ENCODE assay signal across 16 mouse cellular contexts in the genomic region with DNA sequence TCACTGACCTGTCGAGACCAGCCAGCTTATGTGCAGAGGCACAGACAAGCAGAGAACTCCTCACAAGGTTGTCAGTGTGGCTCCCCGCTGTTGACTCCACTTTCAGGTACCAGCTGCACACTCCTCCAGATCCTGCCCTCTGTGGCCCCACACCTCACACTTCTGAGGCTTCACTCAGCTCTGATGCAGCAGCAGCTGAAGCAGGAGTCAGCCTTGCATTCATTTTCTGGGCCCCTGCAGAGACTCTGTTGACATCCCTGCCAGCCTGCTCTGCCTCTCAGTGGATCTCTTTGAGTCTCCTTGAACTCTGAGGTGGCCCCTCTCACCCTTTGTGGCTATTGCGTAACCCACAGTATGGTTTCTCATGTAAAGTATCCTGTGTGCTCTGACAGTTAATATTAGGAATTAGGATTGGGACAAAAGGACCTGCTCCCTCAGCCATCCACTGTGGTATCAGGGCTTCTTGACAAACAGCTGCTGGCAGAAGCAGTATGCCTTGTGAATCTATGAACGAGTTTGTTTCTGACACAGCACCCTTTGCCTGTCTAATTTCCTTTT. TPM values are rescaled to one million over a fixed set of nuclear protein-coding genes. Genes with fewer than 3 reads are reported as not detected.
A peak's percentile ranks its signal among the peaks of the same experiment; 100 is the strongest.
DNase-seq lines count a peak whose midpoint lies in the region; ATAC-seq and TF ChIP-seq lines count a peak whose summit lies in the region.
"Had no signal": no experiment of that assay in that cellular context is flagged by ENCODE, and none has a peak within 500 bp of the region (broad histone marks: within the 10 kb centered on the region; RNA-seq: fewer than 3 reads in every experiment).

No protein-coding gene starts in this region.

- TF ChIP-seq POLR2A in ES-Bruce4 (IDR thresholded peaks at IDR 0.05; ENCODE audit: insufficient read depth, low read length) = no peak

- peak overlapping the region; percentile 63 for H3K27ac ChIP-seq in forebrain, embryonic 11.5 days (ENCODE audit: low read depth, low read length)
- H3K27ac ChIP-seq in forebrain, embryonic 16.5 days (ENCODE audit: low read length) = no peak overlapping the region
- H3K27ac ChIP-seq in ES-Bruce4 (ENCODE audit: insufficient read depth, low read length) = 0 out of 2 replicates have a peak overlapping the region, but pooled peaks have one; percentile 20
- H3K27ac ChIP-seq in hindbrain, embryonic 10.5 days = peak overlapping the region; percentile 79
- peak overlapping the region; percentile 3 for H3K27ac ChIP-seq in midbrain, embryonic 14.5 days (replicated peaks; ENCODE audit: low read depth, low read length)
- H3K27ac ChIP-seq: embryonic facial prominence, embryonic 13.5 days; layer of hippocampus, adult 2 months; liver, embryonic 15.5 days had no signal

- H3K9ac ChIP-seq in forebrain, embryonic 11.5 days (ENCODE audit: low read length) = peak overlapping the region; percentile 32
- H3K9ac ChIP-seq in forebrain, embryonic 16.5 days (replicated peaks; ENCODE audit: low read depth, low read length) = no peak overlapping the region; the same call in 1 of the 2 replicates
- no peak overlapping the region for H3K9ac ChIP-seq in ES-Bruce4 (ENCODE audit: low read depth, poor library complexity, severe bottlenecking)
- no peak overlapping the region; the same call in 1 of the 2 replicates for H3K9ac ChIP-seq in midbrain, embryonic 14.5 days (replicated peaks; ENCODE audit: low read length)
- H3K9ac ChIP-seq: embryonic facial prominence, embryonic 13.5 days; liver, embryonic 15.5 days had no signal

- peaks cover 10% of the 10 kb centered on the region for H3K4me1 ChIP-seq in forebrain, embryonic 11.5 days (replicated peaks; ENCODE audit: control insufficient read depth, insufficient read depth, low read length)
- peaks cover 7% of the 10 kb centered on the region for H3K4me1 ChIP-seq in forebrain, embryonic 16.5 days (replicated peaks; ENCODE audit: control insufficient read depth, insufficient read depth, low read length)
- H3K4me1 ChIP-seq in ES-Bruce4 (ENCODE audit: control insufficient read depth, insufficient read depth, low read length) = peaks cover 5% of the 10 kb centered on the region
- peaks cover 21% of the 10 kb centered on the region for H3K4me1 ChIP-seq in hindbrain, embryonic 10.5 days (replicated peaks)
- peaks cover 13% of the 10 kb centered on the region for H3K4me1 ChIP-seq in midbrain, embryonic 14.5 days (ENCODE audit: control insufficient read depth, insufficient read depth, low read length)
- H3K4me1 ChIP-seq: liver, embryonic 15.5 days had no signal

- intact Hi-C loops in left cerebral cortex, postnatal 25 days (cut with DNase I) = no loop called here
- intact Hi-C loops in left cerebral cortex, postnatal 14 days (cut with DNase I) = no loop called here

- H3K9me3 ChIP-seq in forebrain, embryonic 11.5 days (ENCODE audit: control insufficient read depth, low read length) = no peaks in the 10 kb centered on the region
- no peaks in the 10 kb centered on the region for H3K9me3 ChIP-seq in forebrain, embryonic 16.5 days (ENCODE audit: control insufficient read depth, low read length)
- H3K9me3 ChIP-seq in ES-Bruce4 (replicated peaks; ENCODE audit: control insufficient read depth, insufficient read depth, low read length, poor library complexity, severe bottlenecking) = no peaks in the 10 kb centered on the region
- no peaks in the 10 kb centered on the region for H3K9me3 ChIP-seq in hindbrain, embryonic 10.5 days
- no peaks in the 10 kb centered on the region for H3K9me3 ChIP-seq in midbrain, embryonic 14.5 days (ENCODE audit: control insufficient read depth, low read length)
- H3K9me3 ChIP-seq: embryonic facial prominence, embryonic 13.5 days; liver, embryonic 15.5 days had no signal

- no peak overlapping the region for H3K4me2 ChIP-seq in forebrain, embryonic 11.5 days (ENCODE audit: low read depth, low read length, severe bottlenecking)
- H3K4me2 ChIP-seq in forebrain, embryonic 16.5 days (ENCODE audit: low read length) = no peak overlapping the region
- no peak overlapping the region for H3K4me2 ChIP-seq in midbrain, embryonic 14.5 days (ENCODE audit: low read length)
- H3K4me2 ChIP-seq: embryonic facial prominence, embryonic 13.5 days; liver, embryonic 15.5 days had no signal

- TF ChIP-seq EP300 in ES-Bruce4 (IDR thresholded peaks at IDR 0.05; ENCODE audit: insufficient read depth, low read depth, low read length) = no peak

- ATAC-seq in forebrain, embryonic 11.5 days (replicated peaks; ENCODE audit: low FRiP score) = no peak
- no peak for ATAC-seq in forebrain, embryonic 16.5 days
- ATAC-seq in midbrain, embryonic 14.5 days (ENCODE audit: low FRiP score, low TSS enrichment) = no peak
- ATAC-seq: intestine, embryonic 16.5 days had no signal

- no peak for TF ChIP-seq CTCF in ES-Bruce4 (IDR thresholded peaks at IDR 0.05; ENCODE audit: low read depth, low read length)

- peak; percentile 52 for DNase-seq in forebrain, embryonic 11.5 days (ENCODE audit: low spot score)
- peak; percentile 29 for DNase-seq in hindbrain, embryonic 10.5 days (ENCODE audit: low spot score)
- peak; percentile 29 for DNase-seq in midbrain, embryonic 14.5 days
- no peak for DNase-seq in left cerebral cortex, postnatal 25 days (ENCODE audit: low spot score in 2 of 2)
- DNase-seq in yolk sac, embryonic 10.5 days (ENCODE audit: low spot score) = no peak
- DNase-seq in left cerebral cortex, postnatal 14 days (ENCODE audit: low spot score in 2 of 2) = no peak
- DNase-seq: cerebellum, adult 8-10 months; left cerebral cortex, postnatal 4 days; lung, postnatal 36 days; thymus, adult 18-20 months had no signal

- no peak overlapping the region for H3K4me3 ChIP-seq in forebrain, embryonic 11.5 days (ENCODE audit: low read depth, low read length)
- no peak overlapping the region for H3K4me3 ChIP-seq in forebrain, embryonic 16.5 days (replicated peaks; ENCODE audit: low read length)
- H3K4me3 ChIP-seq in ES-Bruce4 (ENCODE audit: low read depth, low read length) = no peak overlapping the region
- no peak overlapping the region for H3K4me3 ChIP-seq in hindbrain, embryonic 10.5 days
- H3K4me3 ChIP-seq in midbrain, embryonic 14.5 days (replicated peaks; ENCODE audit: low read depth, low read length) = no peak overlapping the region
- H3K4me3 ChIP-seq: embryonic facial prominence, embryonic 13.5 days; layer of hippocampus, adult 2 months; liver, embryonic 15.5 days had no signal

- H3K27me3 ChIP-seq in forebrain, embryonic 11.5 days (ENCODE audit: control insufficient read depth, insufficient read depth, low read length) = no peaks in the 10 kb centered on the region
- no peaks in the 10 kb centered on the region for H3K27me3 ChIP-seq in forebrain, embryonic 16.5 days (replicated peaks; ENCODE audit: control insufficient read depth, insufficient read depth, low read length)
- H3K27me3 ChIP-seq in ES-Bruce4 (ENCODE audit: control insufficient read depth, insufficient read depth, low read length, poor library complexity, severe bottlenecking) = no peaks in the 10 kb centered on the region
- no peaks in the 10 kb centered on the region for H3K27me3 ChIP-seq in hindbrain, embryonic 10.5 days (ENCODE audit: insufficient read depth, poor library complexity, severe bottlenecking)
- H3K27me3 ChIP-seq in midbrain, embryonic 14.5 days (ENCODE audit: control insufficient read depth, insufficient read depth, low read length) = no peaks in the 10 kb centered on the region
- H3K27me3 ChIP-seq: embryonic facial prominence, embryonic 13.5 days; liver, embryonic 15.5 days had no signal

- WGBS in forebrain, embryonic 11.5 days = 31% methylated on average over 4 of the region's 4 CpGs
- 30% methylated on average over 4 of the region's 4 CpGs for WGBS in forebrain, embryonic 16.5 days
- 36% methylated on average over 4 of the region's 4 CpGs for WGBS in hindbrain, embryonic 10.5 days
- WGBS in midbrain, embryonic 14.5 days = 29% methylated on average over 4 of the region's 4 CpGs

- H3K36me3 ChIP-seq in forebrain, embryonic 11.5 days (ENCODE audit: control insufficient read depth, insufficient read depth, low read length) = no peaks in the 10 kb centered on the region
- H3K36me3 ChIP-seq in forebrain, embryonic 16.5 days (ENCODE audit: control insufficient read depth, insufficient read depth) = no peaks in the 10 kb centered on the region
- H3K36me3 ChIP-seq in ES-Bruce4 (ENCODE audit: control insufficient read depth, insufficient read depth, low read length, poor library complexity, severe bottlenecking) = no peaks in the 10 kb centered on the region
- H3K36me3 ChIP-seq in hindbrain, embryonic 10.5 days = no peaks in the 10 kb centered on the region
- H3K36me3 ChIP-seq in midbrain, embryonic 14.5 days (ENCODE audit: control insufficient read depth, insufficient read depth, low read length) = no peaks in the 10 kb centered on the region
- H3K36me3 ChIP-seq: embryonic facial prominence, embryonic 13.5 days; liver, embryonic 15.5 days had no signal

RNA-seq across cellular contexts. Expression of gene Fam81a, which starts 32.0 kb away (rescaled TPM):
- polyA plus RNA-seq in forebrain, embryonic 11.5 days (2014; fragmentation: Nextera tagmentation; extraction: Ambion mirVana) = 3.6 and 6.0 TPM in 2 replicates
- 12.4 and 14.4 TPM in 2 replicates for polyA plus RNA-seq in forebrain, embryonic 16.5 days (2015; fragmentation: Nextera tagmentation; extraction: Ambion mirVana)
- 7.8 and 8.3 TPM in 2 replicates for polyA plus RNA-seq in ES-Bruce4 (2011; ENCODE audit: insufficient read depth, insufficient read length, low read depth, missing spikeins)
- 7.2 and 9.5 TPM in 2 replicates for polyA plus RNA-seq in hindbrain, embryonic 10.5 days (2016; fragmentation: Nextera tagmentation; extraction: Ambion mirVana)
- 5.6 and 5.9 TPM in 2 replicates for polyA plus RNA-seq in midbrain, embryonic 14.5 days (2014; fragmentation: Nextera tagmentation; extraction: Ambion mirVana)
- total RNA-seq in left cerebral cortex, postnatal 25 days (2021) = 100 to 1,000 TPM; 175 to 213 TPM
- 100 to 1,000 TPM; 194 to 203 TPM for total RNA-seq in left cerebral cortex, postnatal 14 days (2021)

RNA-seq across cellular contexts. Expression of gene Myo1e, which starts 32.8 kb away (rescaled TPM):
- 10.5 and 11.1 TPM in 2 replicates for polyA plus RNA-seq in forebrain, embryonic 11.5 days (2014; fragmentation: Nextera tagmentation; extraction: Ambion mirVana)
- 5.8 and 7.2 TPM in 2 replicates for polyA plus RNA-seq in forebrain, embryonic 16.5 days (2015; fragmentation: Nextera tagmentation; extraction: Ambion mirVana)
- polyA plus RNA-seq in ES-Bruce4 (2011; ENCODE audit: insufficient read depth, insufficient read length, low read depth, missing spikeins) = 51.6 and 54.2 TPM in 2 replicates
- polyA plus RNA-seq in hindbrain, embryonic 10.5 days (2016; fragmentation: Nextera tagmentation; extraction: Ambion mirVana) = 12.6 and 15.2 TPM in 2 replicates
- 3.8 and 6.5 TPM in 2 replicates for polyA plus RNA-seq in midbrain, embryonic 14.5 days (2014; fragmentation: Nextera tagmentation; extraction: Ambion mirVana)
- 10 to 100 TPM; 13.5 to 14.7 TPM for total RNA-seq in left cerebral cortex, postnatal 25 days (2021)
- total RNA-seq in left cerebral cortex, postnatal 14 days (2021) = 10 to 100 TPM; 12.3 to 13.7 TPM

Comparison
In these comparisons a context has a peak if more than half of its experiments do, and no peak if none do; other contexts are left out.
1. DNase-seq: peak in forebrain, embryonic 11.5 days (single experiment), hindbrain, embryonic 10.5 days (single experiment) and midbrain, embryonic 14.5 days (single experiment); none in left cerebral cortex, postnatal 25 days (0 of 2), yolk sac, embryonic 10.5 days (single experiment) and left cerebral cortex, postnatal 14 days (0 of 2).